Mouse (Mus musculus): ENCODE measurements around the gene Olfr1394. TPM values are rescaled to one million over a fixed set of nuclear protein-coding genes. Genes with fewer than 3 reads are reported as not detected.

Olfr1394 gene
- polyA plus RNA-seq (2017; shearing (Covaris generic)), result not detected

DNA sequence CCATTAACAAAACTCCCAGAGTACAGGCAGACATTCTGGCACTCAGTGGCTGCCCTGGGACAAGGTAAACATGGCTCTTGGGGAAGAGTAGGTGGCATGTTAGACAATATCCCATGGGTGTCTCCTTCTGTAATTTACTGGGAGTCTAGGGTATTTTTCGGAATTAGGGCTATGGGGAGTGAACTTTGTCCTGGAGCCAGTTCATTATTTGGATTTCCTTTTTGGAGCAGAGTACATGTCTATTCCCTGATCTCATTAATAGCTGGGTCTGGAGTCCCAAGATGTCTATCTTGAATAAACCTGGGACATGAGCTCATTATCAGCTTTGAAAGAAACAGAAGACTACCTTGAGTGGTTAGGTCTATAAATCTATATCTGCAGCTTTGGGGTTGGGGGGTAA, at the start of gene Olfr1394:
Olfr1394 (plus strand) TSS at position 301 of the 400 bp plus-strand sequence.

DNA sequence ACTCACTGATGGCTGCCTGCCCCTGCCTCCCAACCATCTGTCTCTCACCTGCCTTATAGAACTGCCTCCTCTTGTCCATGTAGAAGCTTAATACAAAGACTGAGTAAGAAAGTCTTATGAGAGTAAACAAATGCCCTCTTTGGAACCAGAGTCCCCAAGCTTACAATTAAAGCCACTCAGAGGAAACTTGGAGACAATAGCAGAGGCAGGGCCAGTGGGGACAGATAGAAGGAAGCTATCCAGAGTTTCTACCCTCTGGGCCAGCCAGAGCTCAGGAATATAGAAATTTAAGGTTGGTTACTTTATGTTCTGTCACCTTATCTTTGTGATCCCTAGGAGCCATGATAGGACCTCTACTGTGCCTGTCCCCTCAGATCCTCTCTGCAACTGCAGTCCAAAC, 39.4 kb upstream of the Olfr1394 start, which contains the start of gene Olfr1396:
Olfr1396 (minus strand) TSS at position 101 of the 400 bp plus-strand sequence.

DNA sequence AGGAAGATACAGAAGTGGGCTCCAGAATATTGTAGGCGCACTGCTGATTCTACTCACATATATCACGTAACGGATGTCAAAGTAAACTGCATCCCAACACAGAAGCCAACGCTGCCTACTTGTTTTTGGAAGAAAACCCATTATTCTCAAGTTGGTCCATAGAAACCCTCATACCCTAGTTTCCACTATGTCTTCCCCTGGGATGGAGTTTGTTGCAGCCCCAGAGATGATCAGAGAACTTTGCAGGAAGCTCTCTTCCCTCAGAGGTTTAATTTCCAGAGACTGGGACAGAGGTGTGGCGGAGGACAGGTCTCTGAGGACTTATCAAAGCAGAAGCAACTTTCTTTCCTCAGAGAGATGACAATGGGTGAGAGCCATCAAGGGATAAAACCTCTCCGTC, 12.2 kb upstream of the Olfr1394 start, which contains the start of gene Olfr1395:
Olfr1395 (plus strand) TSS at position 301 of the 400 bp plus-strand sequence.

DNA sequence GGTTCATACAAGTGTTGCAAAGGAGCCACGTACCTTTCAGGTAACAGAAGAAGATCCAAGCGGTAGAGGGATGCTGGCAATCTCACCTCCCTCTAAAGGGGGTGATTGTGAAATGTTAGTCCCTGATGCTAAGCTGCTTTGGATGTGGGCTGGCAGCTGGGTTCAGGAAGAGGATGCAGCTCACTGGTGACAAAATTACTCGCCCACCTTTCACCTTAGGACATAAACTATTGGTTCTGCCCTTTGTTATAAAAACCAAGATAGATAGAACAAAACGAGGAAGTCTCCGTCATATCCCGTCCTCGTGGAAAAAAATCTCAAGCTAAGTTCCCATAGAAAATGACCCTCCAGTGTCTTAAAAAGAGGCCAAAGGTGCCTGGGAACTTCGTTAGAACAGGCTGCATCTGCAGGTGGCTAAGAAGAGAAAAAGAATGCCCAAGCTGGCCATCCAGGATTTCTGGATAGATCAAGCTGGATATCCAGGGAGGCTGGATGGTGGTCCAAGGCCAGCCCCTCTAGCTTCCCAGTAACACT, 32.8 kb downstream of the Olfr1394 start, which contains the start of gene Btnl9:
Btnl9 (minus strand) TSS at position 205 of the 534 bp plus-strand sequence.

DNA sequence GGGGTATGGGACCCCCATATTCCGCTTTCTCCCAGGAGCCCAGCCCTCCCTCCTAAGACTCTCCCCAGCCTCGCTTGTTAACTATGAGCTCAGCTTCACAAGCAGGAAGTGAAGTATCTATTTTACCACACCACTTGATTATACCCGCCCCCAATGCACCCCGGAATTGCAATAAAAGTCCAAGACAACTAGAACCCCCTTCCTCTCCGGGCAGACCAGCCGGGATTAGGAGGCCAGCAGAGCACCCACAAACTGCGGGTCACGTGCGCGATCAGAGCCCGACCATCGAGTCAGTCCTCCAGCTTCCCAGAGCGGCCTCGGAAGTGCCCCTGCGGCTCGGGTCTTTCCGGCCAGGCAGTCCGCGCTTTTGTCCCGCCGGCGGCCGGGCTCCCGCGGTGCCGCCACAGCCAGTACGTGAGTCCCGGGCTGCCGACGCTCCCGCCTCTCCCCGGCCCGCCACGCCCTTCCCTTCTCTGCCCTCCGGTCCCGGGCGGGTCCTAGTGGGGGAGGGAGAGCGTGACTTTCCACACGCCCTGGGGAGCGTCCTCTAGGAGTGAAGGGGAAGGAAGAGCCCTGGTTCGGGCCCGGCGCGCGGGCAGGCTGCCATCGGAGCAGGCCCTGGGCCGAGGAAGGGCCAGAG, 49.1 kb downstream of the Olfr1394 start, which contains the start of gene Zfp62:
Zfp62 (plus strand) TSS at position 164 of the 640 bp plus-strand sequence.

Other genes with a start within 250 kb of the Olfr1394 start
- gene Psme2b, start 208.2 kb upstream of the Olfr1394 start, polyA plus RNA-seq (2017; shearing (Covaris generic)), result 278 TPM
- 1.0 TPM for gene Olfr56, start 175.5 kb upstream of the Olfr1394 start, polyA plus RNA-seq (2017; shearing (Covaris generic))
- gene 9930111J21Rik1, start 175.0 kb upstream of the Olfr1394 start, polyA plus RNA-seq (2017; shearing (Covaris generic)), result 284 TPM
- gene Gm12185, start 162.2 kb upstream of the Olfr1394 start, polyA plus RNA-seq (2017; shearing (Covaris generic)), result 7.8 TPM
- gene Tgtp1, start 160.2 kb upstream of the Olfr1394 start, polyA plus RNA-seq (2017; shearing (Covaris generic)), result 292 TPM
- 161 TPM for gene 9930111J21Rik2, start 103.1 kb upstream of the Olfr1394 start, polyA plus RNA-seq (2017; shearing (Covaris generic))
- gene Tgtp2, start 90.2 kb upstream of the Olfr1394 start, polyA plus RNA-seq (2017; shearing (Covaris generic)), result 361 TPM
- gene Ifi47, start 77.8 kb upstream of the Olfr1394 start, polyA plus RNA-seq (2017; shearing (Covaris generic)), result 537 TPM
- gene Olfr1396, start 39.5 kb upstream of the Olfr1394 start, polyA plus RNA-seq (2017; shearing (Covaris generic)), result not detected
- gene Olfr1395, start 12.1 kb upstream of the Olfr1394 start, polyA plus RNA-seq (2017; shearing (Covaris generic)), result not detected
- not detected for gene Btnl9, start 32.8 kb downstream of the Olfr1394 start, polyA plus RNA-seq (2017; shearing (Covaris generic))
- gene Zfp62, start 48.9 kb downstream of the Olfr1394 start, polyA plus RNA-seq (2017; shearing (Covaris generic)), result 82.0 TPM
- gene Mgat1, start 89.8 kb downstream of the Olfr1394 start, polyA plus RNA-seq (2017; shearing (Covaris generic)), result 117 TPM
- gene Olfr1393, start 123.9 kb downstream of the Olfr1394 start, polyA plus RNA-seq (2017; shearing (Covaris generic)), result not detected
- not detected for gene Olfr1392, start 130.9 kb downstream of the Olfr1394 start, polyA plus RNA-seq (2017; shearing (Covaris generic))
- gene Olfr10, start 150.4 kb downstream of the Olfr1394 start, polyA plus RNA-seq (2017; shearing (Covaris generic)), result not detected
- not detected for gene Olfr1391, start 168.4 kb downstream of the Olfr1394 start, polyA plus RNA-seq (2017; shearing (Covaris generic))
- not detected for gene Olfr1390, start 180.8 kb downstream of the Olfr1394 start, polyA plus RNA-seq (2017; shearing (Covaris generic))

Data from CD4-positive, CD25-positive, alpha-beta regulatory T cell, adult 9 weeks (primary cell).